Mouse (Mus musculus): ENCODE results near the gene Cct5.

- TF ChIP-seq CTCF (IDR thresholded peaks at IDR 0.05; ENCODE audit: insufficient read depth, low read depth, low read length) = no peak
- TF ChIP-seq POLR2A (IDR thresholded peaks at IDR 0.05; ENCODE audit: insufficient read depth, low read depth, low read length) = no peak
Observed at GRCm38 (mm10) chr15:31554855-31555254, 46.7 kb downstream of the Cct5 start.

Measured in olfactory bulb, adult 2 months (tissue).